Mouse (Mus musculus): Measurements from ENCODE around the gene Nol6. TPM values are rescaled to one million over a fixed set of nuclear protein-coding genes. Genes with fewer than 3 reads are reported as not detected.

The Nol6 gene
- polyA plus RNA-seq, 1 experiment from 2014 or later = 21.8 TPM

DNA sequence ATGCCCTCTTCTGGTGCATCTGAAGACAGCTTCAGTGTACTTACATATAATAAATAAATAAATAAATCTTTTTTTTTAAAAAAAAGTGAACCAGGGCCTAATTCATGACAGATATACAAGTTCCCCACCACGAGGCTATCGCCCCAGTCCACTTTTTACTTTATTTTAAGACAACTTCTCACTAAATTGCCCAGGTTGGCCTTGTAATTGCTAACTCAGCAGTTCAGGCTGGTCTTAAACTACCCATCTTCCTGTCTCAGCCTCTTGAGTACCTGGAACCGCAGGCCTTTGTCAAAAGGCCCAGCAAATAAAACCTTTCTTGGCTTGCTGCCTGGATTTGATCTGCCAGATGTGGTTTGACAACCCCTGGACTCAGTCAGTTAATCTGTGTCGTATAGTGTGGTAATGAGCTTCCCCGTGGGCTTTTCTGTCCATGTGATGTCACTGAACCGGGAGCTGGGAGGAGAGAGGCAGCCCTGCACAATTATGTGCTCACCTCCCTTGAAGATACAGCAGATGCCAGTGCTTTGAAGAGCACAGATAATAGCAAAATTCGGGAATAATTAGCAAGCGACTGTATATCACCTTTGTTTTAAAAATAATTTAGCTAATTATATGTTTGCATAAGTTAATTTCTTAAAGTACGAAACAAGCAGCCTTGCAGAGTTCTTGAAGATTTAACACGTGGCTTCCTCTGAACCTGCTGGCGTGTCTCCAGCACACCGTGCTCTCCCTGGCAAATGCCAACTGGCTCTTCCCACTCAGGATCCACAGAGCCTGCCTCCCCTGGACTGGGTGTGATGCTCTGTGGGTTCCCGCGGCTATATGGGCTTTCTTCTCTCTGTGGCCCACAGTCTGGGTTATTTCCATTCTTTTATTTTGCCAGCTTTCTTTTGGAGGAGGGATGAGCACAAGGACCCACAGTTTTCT, 52.5 kb downstream of the Nol6 start:
- no peak overlapping the region for H3K9ac ChIP-seq
- H3K27ac ChIP-seq = no peak overlapping the region
- H3K4me2 ChIP-seq (replicated peaks) = no peak overlapping the region
- no peaks in the 10 kb centered on the region for H3K4me1 ChIP-seq (replicated peaks)
- no peak overlapping the region for H3K4me3 ChIP-seq (replicated peaks)
- 71% methylated on average over 14 of the region's 14 CpGs for WGBS
- H3K27me3 ChIP-seq (replicated peaks) = no peaks in the 10 kb centered on the region
- ATAC-seq = no peak
- H3K36me3 ChIP-seq = no peaks in the 10 kb centered on the region
- H3K9me3 ChIP-seq = no peaks in the 10 kb centered on the region

DNA sequence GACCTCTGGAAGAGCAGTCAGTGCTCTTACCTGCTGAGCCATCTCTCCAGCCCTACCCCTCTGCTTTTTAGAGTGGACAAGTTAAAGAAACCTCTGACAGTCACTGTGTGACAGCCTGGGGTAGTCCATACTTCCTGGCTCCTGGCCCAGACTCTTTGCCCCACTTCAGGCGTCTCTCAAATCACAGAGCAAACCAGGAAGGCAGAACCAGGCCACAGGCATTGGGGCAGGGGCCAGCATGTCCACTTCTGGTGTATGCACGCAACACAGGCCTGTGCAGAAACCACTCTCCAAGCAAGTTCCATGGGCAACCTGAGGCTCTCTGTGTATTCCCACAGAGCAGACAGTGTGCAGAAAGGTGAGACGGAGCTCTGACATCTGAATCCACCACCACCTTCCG, 59.1 kb downstream of the Nol6 start:
- ATAC-seq = no peak
- no peak overlapping the region for H3K27ac ChIP-seq
- no peaks in the 10 kb centered on the region for H3K9me3 ChIP-seq
- no peak overlapping the region for H3K9ac ChIP-seq
- H3K4me2 ChIP-seq (replicated peaks) = no peak overlapping the region
- H3K4me1 ChIP-seq (replicated peaks) = no peaks in the 10 kb centered on the region
- H3K4me3 ChIP-seq (replicated peaks) = no peak overlapping the region
- no peaks in the 10 kb centered on the region for H3K36me3 ChIP-seq
- 91% methylated on average over 4 of the region's 4 CpGs for WGBS
- H3K27me3 ChIP-seq (replicated peaks) = no peaks in the 10 kb centered on the region; the same call in 1 of the 2 replicates

Other genes starting within 250 kb of the Nol6 start
- 309 and 393 TPM in 2 replicates for gene Spink4, start 204.4 kb downstream of the Nol6 start, polyA plus RNA-seq (2015; fragmentation: Nextera tagmentation; extraction: Ambion mirVana)
- 172 and 190 TPM in 2 replicates for gene Bag1, start 176.2 kb downstream of the Nol6 start, polyA plus RNA-seq (2015; fragmentation: Nextera tagmentation; extraction: Ambion mirVana)
- gene Chmp5, start 176.0 kb downstream of the Nol6 start, polyA plus RNA-seq (2015; fragmentation: Nextera tagmentation; extraction: Ambion mirVana) = 100 and 110 TPM in 2 replicates
- 71.8 and 74.7 TPM in 2 replicates for gene Nfx1, start 153.5 kb downstream of the Nol6 start, polyA plus RNA-seq (2015; fragmentation: Nextera tagmentation; extraction: Ambion mirVana)
- 0.35 and 0.62 TPM in 2 replicates for gene Aqp7, start 76.3 kb downstream of the Nol6 start, polyA plus RNA-seq (2015; fragmentation: Nextera tagmentation; extraction: Ambion mirVana)
- 2.3 and 2.8 TPM in 2 replicates for gene Aqp3, start 26.3 kb downstream of the Nol6 start, polyA plus RNA-seq (2015; fragmentation: Nextera tagmentation; extraction: Ambion mirVana)
- gene Ube2r2, start 11.3 kb upstream of the Nol6 start, polyA plus RNA-seq (2015; fragmentation: Nextera tagmentation; extraction: Ambion mirVana) = 64.5 and 68.6 TPM in 2 replicates
- gene Ubap2, start 150.7 kb upstream of the Nol6 start, polyA plus RNA-seq (2015; fragmentation: Nextera tagmentation; extraction: Ambion mirVana) = 50.1 and 52.2 TPM in 2 replicates
- 51.6 and 55.0 TPM in 2 replicates for gene Dcaf12, start 190.4 kb upstream of the Nol6 start, polyA plus RNA-seq (2015; fragmentation: Nextera tagmentation; extraction: Ambion mirVana)
- gene Ubap1, start 224.5 kb upstream of the Nol6 start, polyA plus RNA-seq (2015; fragmentation: Nextera tagmentation; extraction: Ambion mirVana) = 50.0 and 56.5 TPM in 2 replicates

Data from intestine, embryonic 15.5 days (tissue).